Mouse (Mus musculus): ENCODE measurements around the gene Sh3bgrl3. TPM values are rescaled to one million over a fixed set of nuclear protein-coding genes. Genes with fewer than 3 reads are reported as not detected.

Gene Sh3bgrl3
- total and polyA plus RNA-seq, 3 experiments: 128 to 362 (median 153) TPM

- Histone ChIP-seq H3K9ac (ENCODE audit: insufficient read depth, low read depth) (no peak overlapping the region), H3K27ac (ENCODE audit: insufficient read depth, low read depth) (no peak overlapping the region)
These were observed 14.6 kb downstream of the Sh3bgrl3 start for GRCm38 (mm10) chr4:134114038-134114437.

GRCm38 (mm10) chr4:134113356-134113994 is 15.1 kb downstream of the Sh3bgrl3 start:
- H3K9ac ChIP-seq (ENCODE audit: insufficient read depth, low read depth): no peak overlapping the region
- no peak overlapping the region for H3K4me2 ChIP-seq (ENCODE audit: insufficient read depth, low read depth, poor library complexity, severe bottlenecking)
- peaks cover 31 to 84% of the 10 kb centered on the region in 2 experiments for H3K4me1 ChIP-seq (ENCODE audit: control insufficient read depth in 1 of 2, insufficient read depth in 2 of 2)
- H3K79me2 ChIP-seq (replicated peaks; ENCODE audit: control insufficient read depth, extremely low read depth, insufficient read depth, poor library complexity, severe bottlenecking): no peaks in the 10 kb centered on the region
- H3K4me3 ChIP-seq (replicated peaks in 1 of 3; ENCODE audit: low read depth in 2 of 3, low read length in 2 of 3, poor library complexity in 1 of 3): no peak overlapping the region
- TF ChIP-seq RAD21 (IDR thresholded peaks at IDR 0.05; ENCODE audit: low read depth, low read length): no peak
- TF ChIP-seq BHLHE40 (IDR thresholded peaks at IDR 0.05; ENCODE audit: low read depth, low read length): no peak
- no peak for TF ChIP-seq POLR2AphosphoS2 (IDR thresholded peaks at IDR 0.05; ENCODE audit: low read depth, low read length)
- TF ChIP-seq SIN3A (IDR thresholded peaks at IDR 0.05; ENCODE audit: low read length): no peak
- no peak for TF ChIP-seq JUND (conservative IDR thresholded peaks at IDR 0.05; ENCODE audit: low read depth, low read length)
- no peak for TF ChIP-seq E2F4 (IDR thresholded peaks at IDR 0.05; ENCODE audit: insufficient replicate concordance, low read depth, low read length)
- TF ChIP-seq CTCF (conservative IDR thresholded peaks at IDR 0.05 in 1 of 2, IDR thresholded peaks at IDR 0.05 in 1 of 2; ENCODE audit: low read depth in 2 of 2, low read length in 2 of 2): no peak
- TF ChIP-seq MAFK (IDR thresholded peaks at IDR 0.05; ENCODE audit: insufficient replicate concordance, low read length): no peak
- no peak for TF ChIP-seq GABPA (IDR thresholded peaks at IDR 0.05; ENCODE audit: insufficient replicate concordance, low read depth, low read length)
- no peak for TF ChIP-seq USF1 (IDR thresholded peaks at IDR 0.05; ENCODE audit: low read depth, low read length)
- TF ChIP-seq PAX5 (IDR thresholded peaks at IDR 0.05; ENCODE audit: low read length): no peak
- TF ChIP-seq MAX (IDR thresholded peaks at IDR 0.05; ENCODE audit: low read length): no peak
- no peak for TF ChIP-seq NELFE (IDR thresholded peaks at IDR 0.05; ENCODE audit: low read depth, low read length)
- TF ChIP-seq CHD2 (IDR thresholded peaks at IDR 0.05; ENCODE audit: low read length): no peak
- TF ChIP-seq TBP (conservative IDR thresholded peaks at IDR 0.05; ENCODE audit: low read depth, low read length): no peak
- no peak overlapping the region for H3K27ac ChIP-seq (ENCODE audit: insufficient read depth, low read depth)
- in situ Hi-C loops (cut with MboI; ENCODE audit: low pct_ligation_motif_present, low pct_unique_long_range_greater_than_20kb, low sequenced_read_pairs) (no loop called here), dilution Hi-C loops (cut with MboI; ENCODE audit: extremely low pct_ligation_motif_present, extremely low pct_unique_long_range_greater_than_20kb, low sequenced_read_pairs) (no loop called here)
- peaks cover 36 to 61% of the 10 kb centered on the region in 2 experiments for H3K36me3 ChIP-seq (replicated peaks in 1 of 2; ENCODE audit: control insufficient read depth in 1 of 2, insufficient read depth in 1 of 2, low read length in 1 of 2)
- H3K27me3 ChIP-seq (replicated peaks): no peaks in the 10 kb centered on the region
- DNase-seq (ENCODE audit: extremely low read depth): no peak
- no peaks in the 10 kb centered on the region for H3K9me3 ChIP-seq (replicated peaks; ENCODE audit: low read length)

More at GRCm38 (mm10) chr4:134114038-134114437, 14.6 kb downstream of the Sh3bgrl3 start:
- Histone ChIP-seq H3K9me3 (replicated peaks; ENCODE audit: low read length) (no peaks in the 10 kb centered on the region), H3K27me3 (replicated peaks) (no peaks in the 10 kb centered on the region), H3K36me3 (replicated peaks in 1 of 2; ENCODE audit: control insufficient read depth in 1 of 2, insufficient read depth in 1 of 2, low read length in 1 of 2) (peaks cover 36 to 55% of the 10 kb centered on the region in 2 experiments), H3K79me2 (replicated peaks; ENCODE audit: control insufficient read depth, extremely low read depth, insufficient read depth, poor library complexity, severe bottlenecking) (no peaks in the 10 kb centered on the region), H3K4me2 (ENCODE audit: insufficient read depth, low read depth, poor library complexity, severe bottlenecking) (no peak overlapping the region), H3K4me1 (ENCODE audit: control insufficient read depth in 1 of 2, insufficient read depth in 2 of 2) (peaks cover 37 to 84% of the 10 kb centered on the region in 2 experiments), H3K4me3 (replicated peaks in 1 of 3; ENCODE audit: low read depth in 2 of 3, low read length in 2 of 3, poor library complexity in 1 of 3) (no peak overlapping the region)
- dilution Hi-C loops (cut with MboI; ENCODE audit: extremely low pct_ligation_motif_present, extremely low pct_unique_long_range_greater_than_20kb, low sequenced_read_pairs) (no loop called here), in situ Hi-C loops (cut with MboI; ENCODE audit: low pct_ligation_motif_present, low pct_unique_long_range_greater_than_20kb, low sequenced_read_pairs) (no loop called here)
- no peak for DNase-seq (ENCODE audit: extremely low read depth)
- TF ChIP-seq ZMIZ1 (IDR thresholded peaks at IDR 0.05; ENCODE audit: low read depth, low read length): no peak
- no peak for TF ChIP-seq CHD2 (IDR thresholded peaks at IDR 0.05; ENCODE audit: low read length)
- no peak for TF ChIP-seq KAT2A (IDR thresholded peaks at IDR 0.05; ENCODE audit: insufficient replicate concordance, low read length)
- no peak for TF ChIP-seq TBP (conservative IDR thresholded peaks at IDR 0.05; ENCODE audit: low read depth, low read length)
- no peak for TF ChIP-seq ELF1 (IDR thresholded peaks at IDR 0.05; ENCODE audit: low read depth, low read length)
- no peak for TF ChIP-seq IRF4 (IDR thresholded peaks at IDR 0.05; ENCODE audit: low read depth, low read length)
- TF ChIP-seq JUND (conservative IDR thresholded peaks at IDR 0.05; ENCODE audit: low read depth, low read length): no peak
- no peak for TF ChIP-seq SIN3A (IDR thresholded peaks at IDR 0.05; ENCODE audit: low read length)
- no peak for TF ChIP-seq GABPA (IDR thresholded peaks at IDR 0.05; ENCODE audit: insufficient replicate concordance, low read depth, low read length)
- TF ChIP-seq HCFC1 (IDR thresholded peaks at IDR 0.05; ENCODE audit: low read depth, low read length): no peak
- no peak for TF ChIP-seq ZNF384 (IDR thresholded peaks at IDR 0.05; ENCODE audit: low read depth, low read length)
- no peak for TF ChIP-seq UBTF (IDR thresholded peaks at IDR 0.05; ENCODE audit: low read depth, low read length)
- no peak for TF ChIP-seq ETS1 (conservative IDR thresholded peaks at IDR 0.05; ENCODE audit: low read depth, low read length)
- TF ChIP-seq POLR2A (IDR thresholded peaks at IDR 0.05; ENCODE audit: low read depth, low read length): no peak
- no peak for TF ChIP-seq ZKSCAN1 (IDR thresholded peaks at IDR 0.05; ENCODE audit: borderline replicate concordance, low read depth, low read length)

Data from CH12.LX (cell line).